Mouse (Mus musculus) MEL (cell line): ENCODE measurements at regions not wholly inside any gene's neighbourhood (a gene's known extent, or its start where the extent isn't known, plus 50 kb on each side); places are given as distances from the start of the nearest gene placed in this dataset.

ENCODE experiments used
- DNase-seq: peaks from one replicate; pipeline ENCODE4 v3.0.0; 2011; ENCODE audit warnings: low read depth, low spot score
- H3K27ac ChIP-seq: 2 replicates; pipeline ENCODE4 v1.5.1; 2012; ENCODE audit warnings: low read depth, mild to moderate bottlenecking, control low read depth, low read length, moderate library complexity; ENCODE audit not compliant: control insufficient read depth
- H3K27me3 ChIP-seq, 2 experiments: fragments of 150-350 bp in 1 of 2; sonication (generic) in 1 of 2; 2 replicates each; pipeline ENCODE4 v1.6.1; 2012; ENCODE audit warnings: low read length in 2 of 2, mild to moderate bottlenecking in 2 of 2, improper control_type of control experiment in 1 of 2, moderate library complexity in 1 of 2; ENCODE audit not compliant: insufficient read depth in 2 of 2, control insufficient read depth in 1 of 2
- H3K36me3 ChIP-seq, 2 experiments: 2 replicates each; pipeline ENCODE4 v1.6.1; 2012 to 2014; ENCODE audit warnings: low read length in 2 of 2, improper control_type of control experiment in 1 of 2, inconsistent platforms in 1 of 2, mild to moderate bottlenecking in 1 of 2; ENCODE audit not compliant: insufficient read depth in 2 of 2, control insufficient read depth in 1 of 2
- H3K4me1 ChIP-seq, 2 experiments: fragments of 150-350 bp in 1 of 2; sonication (generic) in 1 of 2; 2 replicates each; pipeline ENCODE4 v1.6.1; 2012; ENCODE audit warnings: low read length in 2 of 2, improper control_type of control experiment in 1 of 2, mild to moderate bottlenecking in 1 of 2; ENCODE audit not compliant: insufficient read depth in 2 of 2, control insufficient read depth in 1 of 2
- H3K4me3 ChIP-seq, 2 experiments: fragments of 150-350 bp in 1 of 2; sonication (generic) in 1 of 2; 2 replicates each; pipeline ENCODE4 v1.5.1; 2012; ENCODE audit warnings: low read depth in 2 of 2, low read length in 2 of 2, mild to moderate bottlenecking in 2 of 2, moderate library complexity in 2 of 2, control low read depth in 1 of 2, improper control_type of control experiment in 1 of 2; ENCODE audit not compliant: control insufficient read depth in 1 of 2, insufficient read depth in 1 of 2
- H3K79me2 ChIP-seq: 2 replicates; pipeline ENCODE4 v1.6.1; 2012; ENCODE audit warnings: mild to moderate bottlenecking, low read length, moderate library complexity; ENCODE audit not compliant: control insufficient read depth, poor library complexity, insufficient read depth
- H3K9ac ChIP-seq: 2 replicates; pipeline ENCODE4 v1.6.1; 2012; ENCODE audit warnings: low read depth, mild to moderate bottlenecking, control low read depth, low read length, moderate library complexity; ENCODE audit not compliant: control insufficient read depth, poor library complexity, severe bottlenecking
- H3K9me3 ChIP-seq: fragments of 150-350 bp; sonication (generic); replicated peaks from 2 replicates; pipeline ENCODE4 v1.6.1; 2012; ENCODE audit warnings: mild to moderate bottlenecking, low read length, improper control_type of control experiment, moderate library complexity; ENCODE audit not compliant: insufficient read depth
- CHD2 ChIP-seq: IDR thresholded peaks from 2 replicates; pipeline ENCODE4 v1.6.1; 2011; ENCODE audit warnings: low read length, improper control_type of control experiment
- CTCF ChIP-seq, 3 experiments: IDR thresholded peaks in 2 of 3; conservative IDR thresholded peaks in 1 of 3; 2 replicates each; pipeline ENCODE4 v1.5.1; 2011 to 2012; ENCODE audit warnings: low read length in 3 of 3, low read depth in 2 of 3, mild to moderate bottlenecking in 2 of 3, improper control_type of control experiment in 1 of 3, inconsistent platforms in 1 of 3, mixed read lengths in 1 of 3, moderate library complexity in 1 of 3; ENCODE audit not compliant: control insufficient read depth in 1 of 3, insufficient read depth in 1 of 3, poor library complexity in 1 of 3, severe bottlenecking in 1 of 3
- E2F4 ChIP-seq: IDR thresholded peaks from 2 replicates; pipeline ENCODE4 v1.6.1; 2011; ENCODE audit warnings: low read depth, low read length, improper control_type of control experiment, borderline replicate concordance
- EP300 ChIP-seq, 2 experiments: IDR thresholded peaks; 2 replicates each; pipeline ENCODE4 v1.6.1; 2011; ENCODE audit warnings: improper control_type of control experiment in 2 of 2, low read length in 2 of 2, low read depth in 1 of 2, mild to moderate bottlenecking in 1 of 2
- ETS1 ChIP-seq: IDR thresholded peaks from 2 replicates; pipeline ENCODE4 v1.6.1; 2012; ENCODE audit warnings: low read depth, mild to moderate bottlenecking, inconsistent platforms, low read length, improper control_type of control experiment, moderate library complexity
- GABPA ChIP-seq: IDR thresholded peaks from 2 replicates; pipeline ENCODE4 v1.6.1; 2012; ENCODE audit warnings: low read depth, mild to moderate bottlenecking, inconsistent platforms, low read length, improper control_type of control experiment, moderate library complexity
- GATA1 ChIP-seq: IDR thresholded peaks from 2 replicates; pipeline ENCODE4 v1.6.1; 2011; ENCODE audit warnings: low read depth, low read length, improper control_type of control experiment
- HCFC1 ChIP-seq: IDR thresholded peaks from 2 replicates; pipeline ENCODE4 v1.6.1; 2012; ENCODE audit warnings: low read depth, mild to moderate bottlenecking, inconsistent platforms, low read length, improper control_type of control experiment, moderate library complexity
- MEF2A ChIP-seq: IDR thresholded peaks from 2 replicates; pipeline ENCODE4 v1.6.1; 2014; ENCODE audit warnings: low read depth, mild to moderate bottlenecking, inconsistent platforms, low read length, improper control_type of control experiment; ENCODE audit not compliant: poor library complexity, insufficient replicate concordance, severe bottlenecking; ENCODE audit errors: extremely low read depth
- MYB ChIP-seq: IDR thresholded peaks from 2 replicates; pipeline ENCODE4 v1.6.1; 2011; ENCODE audit warnings: mild to moderate bottlenecking, low read depth, low read length, improper control_type of control experiment
- MYC ChIP-seq: IDR thresholded peaks from 2 replicates; pipeline ENCODE4 v1.6.1; 2011; ENCODE audit warnings: low read depth, mild to moderate bottlenecking, low read length, improper control_type of control experiment, moderate library complexity
- POLR2AphosphoS2 ChIP-seq: IDR thresholded peaks from 2 replicates; pipeline ENCODE4 v1.6.1; 2011; ENCODE audit warnings: low read length, improper control_type of control experiment
- POLR2AphosphoS5 ChIP-seq: IDR thresholded peaks from 2 replicates; pipeline ENCODE4 v1.6.1; 2012; ENCODE audit warnings: low read depth, borderline replicate concordance, mild to moderate bottlenecking, inconsistent platforms, low read length, moderate library complexity, mixed read lengths
- RAD21 ChIP-seq: IDR thresholded peaks from 2 replicates; pipeline ENCODE4 v1.6.1; 2011; ENCODE audit warnings: mild to moderate bottlenecking, low read depth, low read length, improper control_type of control experiment
- RCOR1 ChIP-seq: IDR thresholded peaks from 2 replicates; pipeline ENCODE4 v1.6.1; 2012; ENCODE audit warnings: low read depth, mild to moderate bottlenecking, inconsistent platforms, low read length, improper control_type of control experiment
- SIN3A ChIP-seq: IDR thresholded peaks from 2 replicates; pipeline ENCODE4 v1.6.1; 2012; ENCODE audit warnings: low read length, improper control_type of control experiment, inconsistent platforms
- SMC3 ChIP-seq: IDR thresholded peaks from 2 replicates; pipeline ENCODE4 v1.6.1; 2011; ENCODE audit warnings: low read depth, low read length, improper control_type of control experiment
- TCF12 ChIP-seq: IDR thresholded peaks from 2 replicates; pipeline ENCODE4 v1.6.1; 2014; ENCODE audit warnings: low read depth, mild to moderate bottlenecking, inconsistent platforms, low read length, improper control_type of control experiment, moderate library complexity
- UBTF ChIP-seq: IDR thresholded peaks from 2 replicates; pipeline ENCODE4 v1.6.1; 2012; ENCODE audit warnings: low read depth, mild to moderate bottlenecking, inconsistent platforms, low read length, improper control_type of control experiment, moderate library complexity, borderline replicate concordance; ENCODE audit not compliant: insufficient read depth
- USF1 ChIP-seq: IDR thresholded peaks from 2 replicates; pipeline ENCODE4 v1.6.1; 2014; ENCODE audit warnings: low read depth, mild to moderate bottlenecking, inconsistent platforms, low read length, improper control_type of control experiment, moderate library complexity
- USF2 ChIP-seq, 2 experiments: IDR thresholded peaks; 2 replicates each; pipeline ENCODE4 v1.6.1; 2011 to 2012; ENCODE audit warnings: improper control_type of control experiment in 2 of 2, low read length in 2 of 2, borderline replicate concordance in 1 of 2, inconsistent platforms in 1 of 2, low read depth in 1 of 2, mild to moderate bottlenecking in 1 of 2; ENCODE audit not compliant: insufficient read depth in 1 of 2
- ZC3H11A ChIP-seq: IDR thresholded peaks from 2 replicates; pipeline ENCODE4 v1.6.1; 2012; ENCODE audit warnings: low read depth, mild to moderate bottlenecking, inconsistent platforms, low read length, improper control_type of control experiment
- ZNF384 ChIP-seq: IDR thresholded peaks from 2 replicates; pipeline ENCODE4 v1.6.1; 2012; ENCODE audit warnings: low read depth, mild to moderate bottlenecking, inconsistent platforms, low read length, improper control_type of control experiment

- H3K27me3 ChIP-seq, result no peaks in the 10 kb centered on the region
- no peak overlapping the region for H3K9ac ChIP-seq
- H3K36me3 ChIP-seq, result peaks cover 0 to 5% of the 10 kb centered on the region in 2 experiments; a peak in 2 of 4 replicates
- DNase-seq, result peak; percentile 63
- no peaks in the 10 kb centered on the region for H3K79me2 ChIP-seq
- no peaks in the 10 kb centered on the region for H3K9me3 ChIP-seq
- peaks cover 0 to 7% of the 10 kb centered on the region in 2 experiments; a peak in 2 of 4 replicates for H3K4me1 ChIP-seq
- TF ChIP-seq ZC3H11A (peak; percentile 48; the same call in 1 of the 2 replicates), RCOR1 (no peak), TCF12 (no peak), RAD21 (peak; percentile 71), CTCF (IDR thresholded peaks at IDR 0.05 in 2 of 3, conservative IDR thresholded peaks at IDR 0.05 in 1 of 3; ENCODE audit: control insufficient read depth in 1 of 3, insufficient read depth in 1 of 3, low read depth in 2 of 3, low read length in 3 of 3, poor library complexity in 1 of 3, severe bottlenecking in 1 of 3) (peak; percentile 56 to 74 (median 68)), POLR2AphosphoS5 (no peak), SMC3 (peak; percentile 75), ETS1 (no peak)
- no peak overlapping the region for H3K27ac ChIP-seq
- H3K4me3 ChIP-seq, result no peak overlapping the region
Measured at GRCm38 (mm10) chr1:52301266-52301665, 68.2 kb upstream of the Gls start.

GRCm38 (mm10) chr1:52299559-52299958, 66.5 kb upstream of the Gls start:
- Histone ChIP-seq H3K79me2 (no peaks in the 10 kb centered on the region), H3K9me3 (no peaks in the 10 kb centered on the region), H3K27me3 (no peaks in the 10 kb centered on the region), H3K36me3 (peaks cover 0 to 9% of the 10 kb centered on the region in 2 experiments; a peak in 2 of 4 replicates), H3K27ac (no peak overlapping the region), H3K9ac (no peak overlapping the region), H3K4me1 (peaks cover 0 to 8% of the 10 kb centered on the region in 2 experiments; a peak in 2 of 4 replicates), H3K4me3 (no peak overlapping the region)
- no peak for DNase-seq
- peak in 1 of 3 experiments; percentile 8; a peak in 1 of 6 replicates for TF ChIP-seq CTCF (IDR thresholded peaks at IDR 0.05 in 2 of 3, conservative IDR thresholded peaks at IDR 0.05 in 1 of 3; ENCODE audit: control insufficient read depth in 1 of 3, insufficient read depth in 1 of 3, low read depth in 2 of 3, low read length in 3 of 3, poor library complexity in 1 of 3, severe bottlenecking in 1 of 3)
- no peak for TF ChIP-seq POLR2AphosphoS2
- TF ChIP-seq GATA1, result no peak
- peak; percentile 14; the same call in 1 of the 2 replicates for TF ChIP-seq RAD21

GRCm38 (mm10) chr1:52298336-52298735, 65.3 kb upstream of the Gls start:
- Histone ChIP-seq H3K79me2 (no peaks in the 10 kb centered on the region), H3K27ac (peak overlapping the region; percentile 10; the same call in 1 of the 2 replicates), H3K27me3 (no peaks in the 10 kb centered on the region), H3K9me3 (no peaks in the 10 kb centered on the region), H3K4me3 (no peak overlapping the region), H3K9ac (no peak overlapping the region), H3K4me1 (peaks cover 0 to 9% of the 10 kb centered on the region in 2 experiments; a peak in 2 of 4 replicates), H3K36me3 (peaks cover 0 to 13% of the 10 kb centered on the region in 2 experiments; a peak in 2 of 4 replicates)
- TF ChIP-seq EP300 (IDR thresholded peaks at IDR 0.05; ENCODE audit: low read depth in 1 of 2, low read length in 2 of 2) (peak; percentile 84 to 87), CHD2 (no peak), SIN3A (peak; percentile 59; the same call in 1 of the 2 replicates), POLR2AphosphoS2 (no peak), USF2 (IDR thresholded peaks at IDR 0.05; ENCODE audit: borderline replicate concordance in 1 of 2, insufficient read depth in 1 of 2, low read depth in 1 of 2, low read length in 2 of 2) (no peak), GABPA (no peak), USF1 (no peak), MEF2A (peak; percentile 93; the same call in 1 of the 2 replicates), TCF12 (peak; percentile 69; the same call in 1 of the 2 replicates), MYC (peak; percentile 67; the same call in 1 of the 2 replicates), MYB (peak; percentile 74), UBTF (no peak), E2F4 (no peak), HCFC1 (no peak), ETS1 (peak; percentile 83), GATA1 (peak; percentile 84), ZNF384 (peak; percentile 74)
- DNase-seq, result peak; percentile 75
